Mouse (Mus musculus) limb, embryonic 12.5 days (tissue): Measurements from ENCODE around the gene Gm21969. TPM values are rescaled to one million over a fixed set of nuclear protein-coding genes. Genes with fewer than 3 reads are reported as not detected.

Experiments
- ATAC-seq: fragments of 200-750 bp; cut with Nextera tagmentation; 2 replicates; pipeline ENCODE4 v1.8.0; 2017; ENCODE audit warnings: low read depth, moderate TSS enrichment; ENCODE audit not compliant: insufficient number of reproducible peaks, insufficient read depth, low FRiP score, low TSS enrichment
- H3K27ac ChIP-seq: fragments of 300-500 bp; sonication (generic); 2 replicates; pipeline ENCODE4 v1.5.1; 2016; ENCODE audit warnings: mild to moderate bottlenecking, moderate library complexity
- H3K27me3 ChIP-seq: fragments of 300-500 bp; sonication (generic); 2 replicates; pipeline ENCODE4 v1.6.1; 2016; ENCODE audit warnings: mild to moderate bottlenecking, moderate library complexity
- H3K36me3 ChIP-seq: fragments of 300-500 bp; sonication (generic); 2 replicates; pipeline ENCODE4 v1.6.1; 2016; ENCODE audit warnings: mild to moderate bottlenecking, moderate library complexity
- H3K4me1 ChIP-seq: fragments of 300-500 bp; sonication (generic); replicated peaks from 2 replicates; pipeline ENCODE4 v1.6.1; 2016
- H3K4me2 ChIP-seq: fragments of 300-500 bp; sonication (generic); 2 replicates; pipeline ENCODE4 v1.6.1; 2016; ENCODE audit warnings: mild to moderate bottlenecking, moderate library complexity
- H3K4me3 ChIP-seq: fragments of 300-500 bp; sonication (generic); replicated peaks from 2 replicates; pipeline ENCODE4 v1.5.1; 2016; ENCODE audit warnings: mild to moderate bottlenecking
- H3K9ac ChIP-seq: fragments of 300-500 bp; sonication (generic); replicated peaks from 2 replicates; pipeline ENCODE4 v1.6.1; 2016; ENCODE audit warnings: mild to moderate bottlenecking, moderate library complexity
- H3K9me3 ChIP-seq: fragments of 300-500 bp; sonication (generic); 2 replicates; pipeline ENCODE4 v1.6.1; 2016; ENCODE audit warnings: mild to moderate bottlenecking, moderate library complexity
- WGBS: fragments of 180-500 bp; shearing (Covaris S2); methylation state at CpG from one replicate; pipeline ENCODE4 v1.1.7; 2016; 5-methylcytosine and 5-hydroxymethylcytosine counted together
- polyA plus RNA-seq: library from polyadenylated mRNA; unstranded; fragments of >200 nt; fragmentation: Nextera tagmentation; extraction: Ambion mirVana; gene quantifications from 2 replicates; pipeline ENCODE4 v1.2.1, GENCODE M21; 2016

Gene Gm21969
- polyA plus RNA-seq, 1 experiment from 2014 or later, result not detected

GRCm38 (mm10) chr4:139587370-139587769, 15.6 kb upstream of the Gm21969 start:
- Histone ChIP-seq H3K36me3 (no peaks in the 10 kb centered on the region), H3K27ac (no peak overlapping the region), H3K4me3 (no peak overlapping the region), H3K9ac (peak overlapping the region; percentile 23; the same call in 1 of the 2 replicates), H3K4me2 (no peak overlapping the region), H3K27me3 (no peaks in the 10 kb centered on the region), H3K9me3 (no peaks in the 10 kb centered on the region), H3K4me1 (peaks cover 38% of the 10 kb centered on the region)
- WGBS, result 83% methylated on average over 4 of the region's 4 CpGs
- no peak for ATAC-seq

DNA sequence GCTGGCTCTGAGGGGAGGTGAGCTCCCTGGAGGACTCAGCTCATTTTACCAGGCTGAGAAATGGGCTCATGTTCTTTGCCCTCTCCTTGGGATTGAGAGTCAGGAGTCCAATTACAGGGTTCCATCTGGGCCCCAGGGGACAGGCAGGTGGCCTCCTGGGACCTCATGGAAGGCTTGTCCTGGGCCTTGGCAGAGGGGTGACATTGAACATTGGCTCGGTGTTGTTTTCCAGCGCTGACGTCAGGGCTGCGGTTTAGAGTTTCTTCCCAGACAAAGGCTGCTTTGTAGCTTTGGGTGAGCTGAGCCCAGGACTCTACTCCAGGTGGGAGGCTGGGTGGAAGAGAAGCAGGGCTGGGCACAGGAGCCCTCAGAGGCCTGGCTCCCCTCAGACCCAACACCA, 15.2 kb upstream of the Gm21969 start:
- Histone ChIP-seq H3K27me3 (no peaks in the 10 kb centered on the region), H3K9ac (no peak overlapping the region; the same call in 1 of the 2 replicates), H3K27ac (no peak overlapping the region), H3K4me1 (peaks cover 38% of the 10 kb centered on the region), H3K4me2 (no peak overlapping the region), H3K9me3 (no peaks in the 10 kb centered on the region), H3K36me3 (no peaks in the 10 kb centered on the region), H3K4me3 (no peak overlapping the region)
- ATAC-seq, result no peak
- 65% methylated on average over 4 of the region's 4 CpGs for WGBS

DNA sequence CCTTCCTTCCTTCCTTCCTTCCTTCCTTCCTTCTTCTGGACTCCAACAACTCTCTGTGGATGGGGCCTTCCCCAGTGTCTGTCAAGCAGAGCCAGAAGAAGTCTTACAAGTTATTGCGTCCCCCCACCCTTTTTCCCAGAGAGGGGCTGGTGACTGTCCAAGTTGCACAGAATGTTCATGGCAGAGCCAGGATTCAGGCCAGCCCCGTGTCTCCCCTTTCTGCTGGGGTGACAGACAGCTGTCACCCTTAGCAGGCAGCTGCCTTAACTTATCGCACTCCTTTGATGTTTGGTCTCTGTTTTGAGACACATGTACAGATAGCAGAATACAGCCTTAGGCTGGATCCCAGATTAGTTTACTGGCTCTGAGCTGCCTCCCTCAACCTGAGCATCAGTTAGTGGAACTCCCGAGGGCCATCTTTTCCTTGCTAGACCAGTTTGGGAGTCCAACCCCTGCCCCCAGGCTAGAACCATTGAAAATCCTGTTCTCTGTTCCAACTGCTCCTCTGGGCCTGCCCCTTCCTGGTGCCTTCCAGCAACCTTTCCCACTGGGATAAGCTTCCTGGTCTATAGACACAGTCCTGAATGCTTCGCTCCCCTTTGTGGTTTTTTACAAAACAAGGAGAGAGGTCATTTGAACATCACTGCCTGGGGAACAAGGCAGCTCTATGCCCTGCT, 13.5 kb upstream of the Gm21969 start:
- Histone ChIP-seq H3K4me1 (peaks cover 44% of the 10 kb centered on the region), H3K27ac (peak overlapping the region; percentile 23; the same call in 1 of the 2 replicates), H3K36me3 (no peaks in the 10 kb centered on the region), H3K9ac (peak overlapping the region; percentile 28; the same call in 1 of the 2 replicates), H3K9me3 (no peaks in the 10 kb centered on the region), H3K27me3 (no peaks in the 10 kb centered on the region), H3K4me2 (no peak overlapping the region), H3K4me3 (no peak overlapping the region)
- WGBS, result 40% methylated on average over 5 of the region's 5 CpGs
- no peak for ATAC-seq

GRCm38 (mm10) chr4:139590446-139590845, 12.5 kb upstream of the Gm21969 start:
- H3K27me3 ChIP-seq, result no peaks in the 10 kb centered on the region
- H3K4me1 ChIP-seq, result peaks cover 48% of the 10 kb centered on the region
- H3K9ac ChIP-seq, result no peak overlapping the region
- ATAC-seq, result no peak
- no peaks in the 10 kb centered on the region for H3K36me3 ChIP-seq
- 20% methylated on average over 4 of the region's 4 CpGs for WGBS
- H3K4me3 ChIP-seq, result no peak overlapping the region
- peak overlapping the region; percentile 50; the same call in 1 of the 2 replicates for H3K27ac ChIP-seq
- H3K4me2 ChIP-seq, result no peak overlapping the region
- H3K9me3 ChIP-seq, result no peaks in the 10 kb centered on the region

DNA sequence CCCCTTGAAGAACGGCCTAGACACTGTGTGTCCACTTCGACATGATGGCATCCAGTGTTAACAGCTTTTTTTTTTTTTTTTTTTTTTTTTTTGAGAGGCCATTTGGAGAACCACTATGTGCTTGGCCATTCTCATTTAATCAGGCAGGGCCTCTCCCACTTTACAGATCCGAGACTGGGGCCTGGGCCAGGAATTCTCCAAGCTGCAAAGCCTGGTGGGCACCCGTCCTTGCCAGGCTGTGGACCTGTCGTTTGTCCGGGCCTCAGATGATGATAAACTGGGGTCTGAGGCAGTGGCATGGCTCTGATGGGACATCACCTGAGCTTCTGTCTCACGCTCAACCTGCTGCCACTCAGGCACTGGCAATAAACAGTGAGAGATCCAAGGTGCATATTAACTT, 10.1 kb upstream of the Gm21969 start:
- Histone ChIP-seq H3K4me3 (no peak overlapping the region), H3K9me3 (no peaks in the 10 kb centered on the region), H3K4me1 (peaks cover 61% of the 10 kb centered on the region), H3K27ac (no peak overlapping the region), H3K36me3 (no peaks in the 10 kb centered on the region), H3K27me3 (no peaks in the 10 kb centered on the region), H3K9ac (no peak overlapping the region), H3K4me2 (no peak overlapping the region)
- no peak for ATAC-seq
- 57% methylated on average over 7 of the region's 7 CpGs for WGBS

GRCm38 (mm10) chr4:139593383-139593782, 9.6 kb upstream of the Gm21969 start:
- Histone ChIP-seq H3K4me1 (peaks cover 65% of the 10 kb centered on the region), H3K9ac (no peak overlapping the region), H3K36me3 (no peaks in the 10 kb centered on the region), H3K27ac (no peak overlapping the region), H3K27me3 (no peaks in the 10 kb centered on the region), H3K4me3 (no peak overlapping the region), H3K4me2 (no peak overlapping the region), H3K9me3 (no peaks in the 10 kb centered on the region)
- WGBS, result 67% methylated on average over 6 of the region's 6 CpGs
- no peak for ATAC-seq

DNA sequence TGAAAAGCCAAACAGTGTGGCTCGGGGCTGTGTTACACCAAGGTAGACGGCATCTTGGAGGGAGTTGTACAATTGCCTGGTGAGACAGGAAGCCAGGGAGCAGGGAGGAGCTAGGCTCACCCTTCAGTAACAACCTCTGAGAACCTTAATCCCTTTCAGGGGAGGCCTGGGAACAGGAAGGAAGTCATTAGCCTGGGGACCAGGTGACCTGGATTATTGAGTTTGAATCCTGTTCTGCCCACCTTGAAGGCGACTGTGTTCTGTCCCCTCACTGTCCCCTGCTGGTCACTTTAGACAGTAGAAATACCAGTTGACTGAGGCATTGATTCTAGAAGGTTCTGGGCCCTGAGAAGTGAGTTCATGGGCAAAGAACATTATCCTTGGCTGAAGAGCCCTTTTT, 8.9 kb upstream of the Gm21969 start:
- no peak overlapping the region for H3K4me3 ChIP-seq
- WGBS, result 14% methylated on average over 3 of the region's 3 CpGs

GRCm38 (mm10) chr4:139596715-139597114, 6.3 kb upstream of the Gm21969 start:
- 0 out of 2 replicates have a peak overlapping the region, but pooled peaks have one; percentile 3 for H3K9ac ChIP-seq
- no peaks in the 10 kb centered on the region for H3K9me3 ChIP-seq
- H3K4me3 ChIP-seq, result no peak overlapping the region
- WGBS, result 16% methylated on average over 9 of the region's 9 CpGs
- no peaks in the 10 kb centered on the region for H3K36me3 ChIP-seq
- H3K4me1 ChIP-seq, result peaks cover 82% of the 10 kb centered on the region
- peak overlapping the region; percentile 53 for H3K4me2 ChIP-seq
- ATAC-seq, result no peak
- H3K27me3 ChIP-seq, result no peaks in the 10 kb centered on the region
- H3K27ac ChIP-seq, result peak overlapping the region; percentile 95

More for the DNA sequence above, 8.9 kb upstream of the Gm21969 start:
- H3K4me2 ChIP-seq, result no peak overlapping the region
- peaks cover 72% of the 10 kb centered on the region for H3K4me1 ChIP-seq
- no peak overlapping the region for H3K9ac ChIP-seq
- no peak for ATAC-seq
- H3K36me3 ChIP-seq, result no peaks in the 10 kb centered on the region
- peak overlapping the region; percentile 18; the same call in 1 of the 2 replicates for H3K27ac ChIP-seq
- no peaks in the 10 kb centered on the region for H3K27me3 ChIP-seq
- no peaks in the 10 kb centered on the region for H3K9me3 ChIP-seq

DNA sequence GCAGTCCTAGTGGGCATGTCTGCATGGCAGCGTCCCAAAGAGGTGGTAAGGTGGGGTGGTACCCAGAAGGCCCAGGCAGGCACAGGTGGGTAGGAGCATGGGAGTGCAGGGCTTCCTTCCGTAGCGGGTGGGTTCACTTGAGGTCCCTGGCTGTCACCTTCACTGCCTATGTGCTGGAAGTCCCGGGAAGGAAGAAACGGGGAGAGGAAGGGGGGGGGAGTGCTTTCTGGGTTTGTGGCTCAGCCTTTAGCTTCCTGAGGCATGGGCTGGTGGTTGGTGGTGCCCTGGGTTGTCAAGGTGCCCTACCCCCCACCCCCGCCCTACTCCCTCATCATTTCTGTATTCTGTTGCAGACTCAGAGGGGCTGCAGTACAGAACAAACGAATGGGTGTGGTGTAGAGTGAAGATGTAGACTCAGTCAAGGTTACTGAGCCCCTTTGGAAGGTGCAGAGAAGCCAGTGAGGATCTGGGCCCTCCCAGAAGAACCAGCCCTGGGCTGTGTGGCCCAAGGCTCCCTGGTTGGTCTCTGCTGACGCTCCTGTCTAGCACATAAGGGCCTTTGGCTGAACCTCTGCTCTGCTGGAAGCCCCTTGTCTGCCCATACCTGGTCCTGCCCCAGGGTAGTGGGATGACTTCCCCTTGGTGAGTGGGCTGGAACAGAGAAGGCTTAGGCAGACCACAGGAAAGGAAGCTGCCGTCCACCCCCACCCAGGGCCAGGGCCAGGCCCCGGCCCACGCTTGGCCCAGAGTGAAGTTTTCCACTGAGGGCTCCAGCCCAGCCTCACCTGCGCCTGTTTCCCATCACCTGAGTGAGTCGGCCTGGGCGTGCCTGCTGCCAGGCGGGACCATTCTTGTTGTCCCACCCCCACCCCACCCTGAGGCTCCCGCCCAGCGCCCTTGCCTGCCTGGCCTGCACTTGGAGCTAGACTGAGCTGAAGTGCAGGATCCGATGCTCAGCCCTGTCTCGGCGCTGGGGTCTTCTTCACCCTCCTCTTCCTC, 5.4 kb upstream of the Gm21969 start:
- Histone ChIP-seq H3K4me3 (no peak overlapping the region), H3K9me3 (no peaks in the 10 kb centered on the region), H3K9ac (no peak overlapping the region; the same call in 1 of the 2 replicates), H3K36me3 (no peaks in the 10 kb centered on the region), H3K27ac (peak overlapping the region; percentile 95), H3K27me3 (no peaks in the 10 kb centered on the region), H3K4me1 (peaks cover 88% of the 10 kb centered on the region), H3K4me2 (peak overlapping the region; percentile 53)
- 39% methylated on average over 20 of the region's 20 CpGs for WGBS
- no peak for ATAC-seq

DNA sequence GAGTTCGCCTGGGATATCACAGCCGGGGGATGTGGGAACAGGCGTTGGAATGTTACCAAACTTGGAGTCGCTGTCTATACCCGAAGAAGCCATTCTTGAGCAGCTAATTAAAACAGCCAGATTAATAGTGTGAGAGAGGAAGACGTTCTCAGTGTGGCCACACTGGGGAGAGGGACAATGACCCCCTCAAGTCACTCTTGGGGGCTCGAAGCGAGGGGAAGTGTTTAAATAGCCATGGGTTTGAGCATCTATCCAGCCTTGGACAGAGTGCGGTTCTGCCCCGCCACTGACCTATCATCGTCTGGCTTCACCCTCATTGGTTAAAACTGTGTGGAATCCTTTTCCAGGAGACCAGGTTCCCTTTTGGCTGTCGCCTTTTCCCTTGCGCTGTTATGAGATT, 4.6 kb upstream of the Gm21969 start:
- 0 out of 2 replicates have a peak overlapping the region, but pooled peaks have one; percentile 18 for H3K4me3 ChIP-seq
- 24% methylated on average over 13 of the region's 13 CpGs for WGBS
- no peak overlapping the region for H3K9ac ChIP-seq
- H3K4me1 ChIP-seq, result peaks cover 88% of the 10 kb centered on the region
- no peaks in the 10 kb centered on the region for H3K36me3 ChIP-seq
- no peaks in the 10 kb centered on the region for H3K27me3 ChIP-seq
- peak overlapping the region; percentile 95 for H3K27ac ChIP-seq
- H3K4me2 ChIP-seq, result peak overlapping the region; percentile 53
- ATAC-seq, result no peak
- no peaks in the 10 kb centered on the region for H3K9me3 ChIP-seq

DNA sequence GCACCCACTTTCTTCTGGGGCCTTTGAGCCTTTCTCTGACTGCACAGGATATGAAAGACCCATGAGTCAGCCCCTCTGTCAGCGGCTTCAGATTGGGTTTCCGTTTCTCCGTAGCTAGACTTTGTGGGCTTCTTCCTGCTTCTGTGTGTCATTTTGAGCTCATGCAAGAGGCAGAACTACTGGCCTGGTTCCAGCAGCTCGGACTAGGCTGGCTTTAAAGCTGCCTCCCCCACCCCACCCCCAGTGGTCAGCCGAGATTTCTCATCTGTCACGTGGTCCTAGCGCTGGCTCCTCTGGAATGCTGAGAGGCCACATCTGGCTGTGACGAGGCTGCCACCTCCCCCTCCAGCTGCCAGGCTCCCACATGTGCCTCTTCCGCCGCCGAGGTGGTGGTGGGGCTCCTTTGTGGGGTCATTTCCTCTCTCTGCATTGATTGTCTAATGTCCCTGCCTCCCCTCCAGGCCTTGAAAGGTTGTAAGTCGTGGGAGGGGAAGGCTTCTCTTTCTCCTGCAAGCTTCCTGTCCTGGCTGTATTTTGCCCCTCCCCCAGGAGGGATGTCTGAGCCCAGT, 4.0 kb upstream of the Gm21969 start:
- Histone ChIP-seq H3K9ac (no peak overlapping the region; the same call in 1 of the 2 replicates), H3K27me3 (no peaks in the 10 kb centered on the region), H3K36me3 (no peaks in the 10 kb centered on the region), H3K4me3 (peak overlapping the region; percentile 18), H3K9me3 (no peaks in the 10 kb centered on the region), H3K4me1 (peaks cover 85% of the 10 kb centered on the region), H3K4me2 (peak overlapping the region; percentile 53), H3K27ac (peak overlapping the region; percentile 95)
- ATAC-seq, result peak; percentile 72
- under 1% methylated on average over 12 of the region's 12 CpGs for WGBS
